Mouse (Mus musculus) forebrain, embryonic 12.5 days (tissue): ENCODE measurements at regions not wholly inside any gene's neighbourhood (a gene's known extent, or its start where the extent isn't known, plus 50 kb on each side); places are given as distances from the start of the nearest gene placed in this dataset.

ENCODE experiments used
- ATAC-seq: fragments of 200-750 bp; cut with Nextera tagmentation; 2 replicates; pipeline ENCODE4 v1.8.0; 2017; ENCODE audit warnings: moderate TSS enrichment; ENCODE audit not compliant: low FRiP score
- H3K27ac ChIP-seq: fragments of 300-500 bp; sonication (generic); 2 replicates; pipeline ENCODE4 v1.5.1; 2016; ENCODE audit warnings: mild to moderate bottlenecking
- H3K27me3 ChIP-seq: fragments of 300-500 bp; sonication (generic); 2 replicates; pipeline ENCODE4 v1.6.1; 2016; ENCODE audit warnings: mild to moderate bottlenecking
- H3K36me3 ChIP-seq: fragments of 300-500 bp; sonication (generic); replicated peaks from 2 replicates; pipeline ENCODE4 v1.6.1; 2016; ENCODE audit warnings: mild to moderate bottlenecking
- H3K4me1 ChIP-seq: fragments of 300-500 bp; sonication (generic); 2 replicates; pipeline ENCODE4 v1.6.1; 2016
- H3K4me2 ChIP-seq: fragments of 300-500 bp; sonication (generic); 2 replicates; pipeline ENCODE4 v1.6.1; 2016; ENCODE audit warnings: mild to moderate bottlenecking, moderate library complexity
- H3K4me3 ChIP-seq: fragments of 300-500 bp; sonication (generic); replicated peaks from 2 replicates; pipeline ENCODE4 v1.5.1; 2016; ENCODE audit warnings: mild to moderate bottlenecking
- H3K9ac ChIP-seq: fragments of 300-500 bp; sonication (generic); 2 replicates; pipeline ENCODE4 v1.6.1; 2016; ENCODE audit warnings: mild to moderate bottlenecking
- H3K9me3 ChIP-seq: fragments of 300-500 bp; sonication (generic); 2 replicates; pipeline ENCODE4 v1.6.1; 2016
- WGBS: fragments of 180-500 bp; shearing (Covaris S2); methylation state at CpG from one replicate; pipeline ENCODE4 v1.1.7; 2016; 5-methylcytosine and 5-hydroxymethylcytosine counted together

GRCm38 (mm10) chr17:79463074-79463694 lies 108.3 kb upstream of the Cdc42ep3 start:
- WGBS: 95% methylated on average over 10 of the region's 10 CpGs

GRCm38 (mm10) chr17:79465666-79466065 lies 110.8 kb upstream of the Cdc42ep3 start:
- Histone ChIP-seq H3K4me1 (no peaks in the 10 kb centered on the region), H3K27ac (no peak overlapping the region), H3K4me3 (no peak overlapping the region), H3K4me2 (no peak overlapping the region), H3K36me3 (no peaks in the 10 kb centered on the region), H3K9ac (no peak overlapping the region), H3K27me3 (no peaks in the 10 kb centered on the region), H3K9me3 (no peaks in the 10 kb centered on the region)
- WGBS: 94% methylated on average over 9 of the region's 9 CpGs
- ATAC-seq: no peak

More at GRCm38 (mm10) chr17:79463074-79463694, 108.3 kb upstream of the Cdc42ep3 start:
- Histone ChIP-seq H3K4me2 (no peak overlapping the region), H3K9ac (no peak overlapping the region), H3K27ac (no peak overlapping the region), H3K27me3 (no peaks in the 10 kb centered on the region), H3K4me1 (no peaks in the 10 kb centered on the region), H3K4me3 (no peak overlapping the region), H3K36me3 (no peaks in the 10 kb centered on the region), H3K9me3 (no peaks in the 10 kb centered on the region)
- ATAC-seq: no peak

GRCm38 (mm10) chr17:79471639-79472038 lies 116.7 kb upstream of the Cdc42ep3 start:
- Histone ChIP-seq H3K4me1 (no peaks in the 10 kb centered on the region), H3K27ac (no peak overlapping the region), H3K27me3 (no peaks in the 10 kb centered on the region), H3K36me3 (no peaks in the 10 kb centered on the region), H3K9ac (no peak overlapping the region), H3K9me3 (no peaks in the 10 kb centered on the region), H3K4me2 (no peak overlapping the region), H3K4me3 (no peak overlapping the region)
- no peak for ATAC-seq
- WGBS: 91% methylated on average over 2 of the region's 2 CpGs

GRCm38 (mm10) chr17:79472106-79472995 lies 117.5 kb upstream of the Cdc42ep3 start:
- Histone ChIP-seq H3K27me3 (no peaks in the 10 kb centered on the region), H3K9me3 (no peaks in the 10 kb centered on the region), H3K4me1 (no peaks in the 10 kb centered on the region), H3K9ac (no peak overlapping the region), H3K36me3 (no peaks in the 10 kb centered on the region), H3K27ac (no peak overlapping the region), H3K4me3 (no peak overlapping the region), H3K4me2 (no peak overlapping the region)
- 74% methylated on average over 10 of the region's 10 CpGs for WGBS
- no peak for ATAC-seq

- no peak overlapping the region for H3K9ac ChIP-seq
- 83% methylated on average over 8 of the region's 8 CpGs for WGBS
- no peaks in the 10 kb centered on the region for H3K27me3 ChIP-seq
- no peaks in the 10 kb centered on the region for H3K4me1 ChIP-seq
- no peak overlapping the region for H3K4me3 ChIP-seq
- ATAC-seq: no peak
- H3K27ac ChIP-seq: no peak overlapping the region
- H3K36me3 ChIP-seq: no peaks in the 10 kb centered on the region
- no peak overlapping the region for H3K4me2 ChIP-seq
- no peaks in the 10 kb centered on the region for H3K9me3 ChIP-seq
Observed at GRCm38 (mm10) chr17:79476671-79477070, 121.8 kb upstream of the Cdc42ep3 start.

GRCm38 (mm10) chr17:79481112-79481738 lies 126.3 kb upstream of the Cdc42ep3 start:
- Histone ChIP-seq H3K4me1 (no peaks in the 10 kb centered on the region), H3K27me3 (no peaks in the 10 kb centered on the region), H3K4me3 (no peak overlapping the region), H3K4me2 (no peak overlapping the region), H3K27ac (no peak overlapping the region), H3K9me3 (no peaks in the 10 kb centered on the region), H3K9ac (no peak overlapping the region), H3K36me3 (no peaks in the 10 kb centered on the region)
- WGBS: 89% methylated on average over 6 of the region's 6 CpGs
- no peak for ATAC-seq

- Histone ChIP-seq H3K4me1 (no peaks in the 10 kb centered on the region), H3K9me3 (no peaks in the 10 kb centered on the region), H3K27ac (no peak overlapping the region), H3K27me3 (no peaks in the 10 kb centered on the region), H3K4me3 (no peak overlapping the region), H3K9ac (no peak overlapping the region), H3K4me2 (no peak overlapping the region), H3K36me3 (no peaks in the 10 kb centered on the region)
- 80% methylated on average over 4 of the region's 4 CpGs for WGBS
- ATAC-seq: no peak
Observed at GRCm38 (mm10) chr17:79481936-79482335, 127.0 kb upstream of the Cdc42ep3 start.

- Histone ChIP-seq H3K27me3 (no peaks in the 10 kb centered on the region), H3K9ac (no peak overlapping the region), H3K9me3 (no peaks in the 10 kb centered on the region), H3K4me1 (no peaks in the 10 kb centered on the region), H3K4me3 (no peak overlapping the region), H3K4me2 (no peak overlapping the region), H3K27ac (no peak overlapping the region), H3K36me3 (no peaks in the 10 kb centered on the region)
- ATAC-seq: no peak
- 85% methylated on average over 5 of the region's 5 CpGs for WGBS
Observed at GRCm38 (mm10) chr17:79485239-79485638, 126.4 kb upstream of the Rmdn2 start.

- ATAC-seq: no peak
- Histone ChIP-seq H3K4me2 (no peak overlapping the region), H3K4me1 (no peaks in the 10 kb centered on the region), H3K9ac (no peak overlapping the region), H3K27ac (no peak overlapping the region), H3K27me3 (no peaks in the 10 kb centered on the region), H3K36me3 (no peaks in the 10 kb centered on the region), H3K4me3 (no peak overlapping the region), H3K9me3 (no peaks in the 10 kb centered on the region)
- WGBS: 86% methylated on average over 6 of the region's 6 CpGs
Observed at GRCm38 (mm10) chr17:79489306-79489705, 122.4 kb upstream of the Rmdn2 start.

- no peak overlapping the region for H3K4me2 ChIP-seq
- no peaks in the 10 kb centered on the region for H3K36me3 ChIP-seq
- no peaks in the 10 kb centered on the region; the same call in 1 of the 2 replicates for H3K4me1 ChIP-seq
- WGBS: 81% methylated on average over 4 of the region's 4 CpGs
- H3K27ac ChIP-seq: no peak overlapping the region
- H3K4me3 ChIP-seq: no peak overlapping the region
- H3K9ac ChIP-seq: no peak overlapping the region
- no peaks in the 10 kb centered on the region for H3K9me3 ChIP-seq
- ATAC-seq: no peak
- no peaks in the 10 kb centered on the region for H3K27me3 ChIP-seq
Observed at GRCm38 (mm10) chr17:79497629-79498028, 114.0 kb upstream of the Rmdn2 start.

- H3K4me2 ChIP-seq: no peak overlapping the region
- H3K27me3 ChIP-seq: no peaks in the 10 kb centered on the region
- H3K9ac ChIP-seq: no peak overlapping the region
- no peaks in the 10 kb centered on the region; the same call in 1 of the 2 replicates for H3K4me1 ChIP-seq
- H3K36me3 ChIP-seq: no peaks in the 10 kb centered on the region
- no peak overlapping the region for H3K4me3 ChIP-seq
- WGBS: 92% methylated on average over 9 of the region's 9 CpGs
- H3K9me3 ChIP-seq: no peaks in the 10 kb centered on the region
- no peak overlapping the region for H3K27ac ChIP-seq
- no peak for ATAC-seq
Observed at GRCm38 (mm10) chr17:79498321-79498720, 113.3 kb upstream of the Rmdn2 start.

- Histone ChIP-seq H3K9ac (no peak overlapping the region), H3K4me1 (no peaks in the 10 kb centered on the region; the same call in 1 of the 2 replicates), H3K36me3 (no peaks in the 10 kb centered on the region), H3K4me3 (no peak overlapping the region), H3K27ac (no peak overlapping the region), H3K4me2 (no peak overlapping the region), H3K27me3 (no peaks in the 10 kb centered on the region), H3K9me3 (no peaks in the 10 kb centered on the region)
- 21% methylated on average over 1 of the region's 1 CpGs for WGBS
- ATAC-seq: no peak
Observed at GRCm38 (mm10) chr17:79501031-79501474, 110.6 kb upstream of the Rmdn2 start.
